Mouse (Mus musculus) heart, adult 11 months (tissue): ENCODE data around the gene Slco6c1.
A peak's percentile ranks its signal among the peaks of the same experiment; 100 is the strongest.

Source experiments
- DNase-seq: peaks from one replicate; pipeline ENCODE4 v3.0.0; 2022

Gene Slco6c1

DNA sequence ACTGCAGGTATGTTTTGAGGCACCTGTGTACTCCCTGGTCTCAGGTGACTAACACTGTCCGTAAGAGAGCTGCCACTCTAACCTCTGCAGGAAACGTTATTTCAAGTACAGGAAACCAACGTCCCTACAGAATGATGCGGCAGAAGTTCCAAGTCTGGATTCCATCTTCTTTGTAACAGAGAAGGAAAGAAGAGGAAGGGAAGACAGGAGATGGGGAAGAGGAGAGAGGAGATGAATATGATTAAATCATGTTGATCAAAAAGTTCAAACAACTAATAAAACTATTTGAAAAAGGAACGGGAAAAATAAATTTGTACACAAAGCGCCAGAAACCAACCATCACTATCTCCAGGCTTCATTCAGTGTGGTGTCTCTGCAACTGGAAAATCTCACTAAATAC, at the start of gene Slco6c1:
Gene Slco6c1, minus strand, starts transcription at position 101 of the 400 bp plus-strand sequence.
- DNase-seq, result peak; percentile 76

DNA sequence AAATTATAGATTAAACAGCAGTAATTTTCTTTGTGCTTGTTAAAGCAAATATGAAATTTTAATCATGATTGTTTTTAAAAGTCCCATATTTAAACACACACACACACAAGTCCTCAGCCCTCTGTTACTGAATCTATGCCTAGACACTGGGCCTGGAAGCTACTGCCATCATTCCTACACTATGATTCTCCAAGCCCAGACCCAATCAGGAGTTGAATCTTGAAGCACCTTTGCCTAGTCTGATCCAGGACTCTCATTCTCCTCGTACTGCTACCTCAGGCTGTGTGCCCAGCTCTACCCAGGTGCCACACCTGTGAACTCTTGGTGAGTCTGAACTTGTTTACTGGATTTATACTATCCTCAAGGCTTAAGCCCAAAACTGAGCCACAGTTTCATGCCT, 89.1 kb downstream of the Slco6c1 start:
- no peak for DNase-seq

DNA sequence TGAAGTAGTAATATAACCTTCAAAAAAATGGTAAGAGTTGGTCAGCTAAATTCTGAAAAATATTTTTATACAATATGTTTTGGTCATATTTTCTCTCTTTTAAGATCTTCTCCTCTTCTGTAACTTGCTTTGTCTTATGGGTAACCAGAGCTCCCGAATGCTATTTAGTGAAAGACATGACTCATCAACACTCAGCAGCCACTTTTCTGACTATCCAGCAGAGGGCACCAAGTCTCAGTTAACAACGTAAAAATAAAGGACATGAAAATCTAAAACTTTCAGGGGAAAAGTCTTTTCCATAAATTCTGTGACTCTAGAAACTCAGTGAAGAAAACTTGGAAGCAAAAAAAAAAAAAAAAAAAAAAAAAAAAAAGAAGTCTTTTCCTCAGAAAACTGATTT, 89.6 kb downstream of the Slco6c1 start:
- no peak for DNase-seq

DNA sequence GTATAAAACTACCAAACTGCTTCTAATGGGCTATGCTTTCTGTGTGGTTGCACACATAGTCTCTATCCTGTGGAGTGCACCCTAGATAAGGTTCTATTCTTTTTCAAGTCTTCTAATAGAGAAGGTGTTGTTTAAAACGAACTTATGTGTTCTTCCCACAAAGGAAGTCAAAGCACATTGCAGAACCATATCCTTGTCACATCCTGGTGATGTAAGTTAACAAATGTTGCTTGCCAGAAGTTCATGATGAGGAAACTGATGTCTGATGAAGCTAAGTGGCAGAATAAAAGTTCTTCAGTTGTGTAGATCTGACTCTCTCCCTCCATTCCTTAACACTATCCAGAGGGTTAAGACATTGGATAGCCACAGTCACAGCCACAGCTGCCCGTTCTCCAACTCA, 90.1 kb downstream of the Slco6c1 start:
- peak; percentile 31 for DNase-seq

DNA sequence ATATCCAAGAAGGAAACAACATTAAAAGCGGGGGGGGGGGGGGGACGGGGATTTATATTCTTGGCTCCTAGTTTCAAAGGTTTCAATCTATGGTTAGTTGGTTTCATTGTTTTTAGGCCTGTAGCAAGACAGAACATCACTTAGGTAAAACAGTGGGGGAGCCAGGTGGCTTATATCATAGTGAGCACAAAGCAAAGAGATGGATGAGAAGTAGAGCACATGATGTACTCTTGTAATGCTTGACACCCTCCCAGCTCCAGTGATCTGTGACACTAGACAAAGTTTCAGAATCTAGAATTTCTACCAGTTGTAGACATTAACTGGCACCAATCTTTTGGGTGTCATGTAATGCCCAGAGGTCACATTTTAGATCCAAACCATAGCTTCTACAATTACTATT, 106.7 kb downstream of the Slco6c1 start:
- DNase-seq, result no peak

DNA sequence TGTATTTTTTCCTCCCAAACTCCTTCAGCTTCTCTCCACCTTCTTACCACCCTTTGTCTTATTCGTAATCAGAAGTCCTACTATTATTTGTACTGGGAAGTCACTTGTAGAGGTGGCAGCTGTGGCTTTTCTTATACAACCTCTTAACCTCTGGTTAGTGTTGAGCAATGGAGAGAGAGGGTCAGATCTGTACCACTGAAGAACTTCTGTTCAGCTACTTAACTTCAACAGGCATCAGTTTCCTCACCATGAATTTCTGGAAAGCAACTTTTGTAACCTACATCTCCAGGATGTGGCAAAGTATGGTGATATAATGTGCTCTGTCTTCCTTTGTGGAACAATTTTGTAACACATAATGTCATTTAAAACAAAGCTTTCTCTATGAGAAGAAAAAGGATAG, 108.7 kb downstream of the Slco6c1 start:
- no peak for DNase-seq

DNA sequence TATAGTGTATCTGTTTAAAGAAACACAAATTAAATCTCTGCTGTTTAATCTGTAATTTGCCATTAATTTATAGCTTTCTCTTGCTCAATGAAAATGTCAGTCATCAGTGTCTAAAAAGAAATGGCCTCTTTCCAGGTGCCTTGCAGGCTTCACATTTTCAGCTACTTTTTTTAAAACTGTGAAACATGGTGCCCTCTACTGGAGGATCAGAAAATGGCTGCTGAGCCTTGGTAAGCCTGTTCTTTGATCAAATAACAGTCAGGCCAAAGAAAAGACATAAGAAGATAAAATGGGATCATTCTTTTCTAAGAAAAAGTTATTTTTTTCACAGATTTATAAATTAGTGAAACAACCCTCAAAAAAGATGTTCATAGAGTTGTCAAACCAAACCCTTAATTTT, 109.1 kb downstream of the Slco6c1 start:
- no peak for DNase-seq
